Mouse (Mus musculus): Measurements from ENCODE around the gene Smim9. TPM values are rescaled to one million over a fixed set of nuclear protein-coding genes. Genes with fewer than 3 reads are reported as not detected.

The Smim9 gene
- polyA plus RNA-seq, 1 experiment from 2014 or later = not detected

GRCm38 (mm10) chrX:75126893-75127292, 36.7 kb downstream of the Smim9 start:
- H3K27ac ChIP-seq (replicated peaks) = no peak overlapping the region
- H3K4me3 ChIP-seq = no peak overlapping the region
- no peaks in the 10 kb centered on the region for H3K4me1 ChIP-seq (replicated peaks)
- H3K9me3 ChIP-seq = no peaks in the 10 kb centered on the region
- no peak overlapping the region for H3K4me2 ChIP-seq
- no peak for ATAC-seq (ENCODE audit: low FRiP score, low read depth)
- H3K27me3 ChIP-seq = no peaks in the 10 kb centered on the region
- no peaks in the 10 kb centered on the region for H3K36me3 ChIP-seq
- H3K9ac ChIP-seq = no peak overlapping the region

DNA sequence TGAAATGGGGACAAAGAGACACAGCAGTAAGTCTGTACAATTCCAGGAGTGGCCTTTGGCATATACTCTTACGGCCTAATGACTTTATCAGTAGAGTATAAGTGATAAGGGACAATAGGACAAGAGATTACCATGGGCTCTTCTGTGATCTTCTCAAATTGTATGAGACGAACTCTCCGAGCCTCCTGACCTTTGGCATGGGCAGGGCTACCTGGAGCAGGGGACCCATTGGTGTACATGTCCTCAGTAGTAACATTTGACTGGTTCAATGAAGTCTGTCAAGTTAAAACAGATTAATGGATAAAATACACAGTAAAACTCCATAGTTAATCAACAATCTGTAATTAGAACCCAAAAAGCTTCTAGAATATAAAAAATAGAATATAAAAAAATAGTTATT, 38.0 kb downstream of the Smim9 start:
- Histone ChIP-seq H3K36me3 (no peaks in the 10 kb centered on the region), H3K4me3 (no peak overlapping the region), H3K27ac (replicated peaks) (no peak overlapping the region), H3K9me3 (no peaks in the 10 kb centered on the region), H3K9ac (no peak overlapping the region), H3K4me1 (replicated peaks) (no peaks in the 10 kb centered on the region), H3K27me3 (no peaks in the 10 kb centered on the region), H3K4me2 (no peak overlapping the region)
- no peak for ATAC-seq (ENCODE audit: low FRiP score, low read depth)
- WGBS = 90% methylated on average over 3 of the region's 3 CpGs

- no peak overlapping the region for H3K9ac ChIP-seq
- no peaks in the 10 kb centered on the region for H3K27me3 ChIP-seq
- no peak for ATAC-seq (ENCODE audit: low FRiP score, low read depth)
- no peaks in the 10 kb centered on the region for H3K36me3 ChIP-seq
- no peaks in the 10 kb centered on the region for H3K4me1 ChIP-seq (replicated peaks)
- no peak overlapping the region for H3K27ac ChIP-seq (replicated peaks)
- H3K9me3 ChIP-seq = no peaks in the 10 kb centered on the region
- no peak overlapping the region for H3K4me2 ChIP-seq
- no peak overlapping the region for H3K4me3 ChIP-seq
These were observed 48.0 kb downstream of the Smim9 start for GRCm38 (mm10) chrX:75115550-75115949.

DNA sequence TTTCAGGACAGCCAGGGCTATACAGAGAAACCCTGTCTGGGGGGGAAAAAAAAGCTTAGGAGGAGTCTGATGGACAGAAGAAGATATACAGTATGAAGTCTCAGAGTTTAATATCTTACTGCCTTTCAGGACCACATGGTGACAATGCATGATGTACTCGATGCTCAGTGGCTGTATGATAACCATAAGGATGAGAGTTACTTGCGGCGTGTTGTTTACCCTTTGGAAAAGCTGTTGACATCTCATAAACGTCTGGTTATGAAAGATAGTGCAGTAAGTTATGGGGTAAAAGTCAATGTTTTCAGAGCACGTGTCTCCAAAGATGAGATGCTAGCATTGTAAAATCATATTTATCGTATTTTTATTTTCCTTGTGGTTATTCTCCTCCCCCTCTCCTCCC, 61.3 kb downstream of the Smim9 start:
- WGBS = 94% methylated on average over 6 of the region's 6 CpGs
- H3K27ac ChIP-seq (replicated peaks) = no peak overlapping the region
- no peaks in the 10 kb centered on the region for H3K27me3 ChIP-seq
- no peak overlapping the region for H3K9ac ChIP-seq
- H3K4me2 ChIP-seq = no peak overlapping the region
- 0 out of 2 replicates have a peak, but pooled peaks cover 2% of the 10 kb centered on the region for H3K4me1 ChIP-seq (replicated peaks)
- no peak overlapping the region for H3K4me3 ChIP-seq
- no peak for ATAC-seq (ENCODE audit: low FRiP score, low read depth)
- peaks cover 28% of the 10 kb centered on the region for H3K36me3 ChIP-seq
- no peaks in the 10 kb centered on the region for H3K9me3 ChIP-seq

- Histone ChIP-seq H3K9me3 (no peaks in the 10 kb centered on the region), H3K36me3 (peaks cover 5% of the 10 kb centered on the region; the same call in 1 of the 2 replicates), H3K27ac (replicated peaks) (no peak overlapping the region), H3K9ac (no peak overlapping the region), H3K4me1 (replicated peaks) (0 out of 2 replicates have a peak, but pooled peaks cover 6% of the 10 kb centered on the region), H3K27me3 (no peaks in the 10 kb centered on the region), H3K4me3 (no peak overlapping the region), H3K4me2 (no peak overlapping the region)
- WGBS = 92% methylated on average over 8 of the region's 8 CpGs
- no peak for ATAC-seq (ENCODE audit: low FRiP score, low read depth)
These were observed 64.8 kb downstream of the Smim9 start for GRCm38 (mm10) chrX:75098799-75099198.

DNA sequence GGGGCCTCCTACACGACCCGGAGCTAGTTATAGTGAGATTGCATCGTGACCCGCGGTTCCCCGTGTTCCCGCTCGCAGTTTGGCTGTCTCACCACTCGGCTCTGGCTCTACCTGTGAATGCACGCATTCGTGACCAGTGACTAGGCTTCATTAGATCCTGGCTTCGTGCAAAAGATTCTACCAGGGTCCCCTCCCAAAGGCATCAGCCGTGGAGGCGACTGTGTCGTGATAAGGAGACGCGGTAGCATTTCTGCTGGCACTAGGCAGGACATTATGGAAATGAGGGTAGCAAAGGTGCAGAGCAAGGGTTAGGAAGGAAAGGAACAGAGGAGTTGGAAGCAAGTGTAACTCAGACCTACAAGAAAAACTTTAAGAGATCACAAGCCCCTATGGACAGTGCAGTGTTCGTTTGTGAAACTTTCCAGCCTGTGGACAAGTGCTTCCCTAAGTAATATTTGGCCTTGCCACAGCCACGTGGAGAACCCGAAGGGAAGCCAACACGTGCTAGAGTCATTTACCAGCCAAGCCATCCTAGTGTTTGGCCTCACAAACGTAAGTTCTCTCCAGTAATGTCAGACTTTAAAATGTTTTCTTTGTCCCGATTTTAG, 67.3 kb downstream of the Smim9 start:
- Histone ChIP-seq H3K4me2 (peak overlapping the region; percentile 64), H3K36me3 (no peaks in the 10 kb centered on the region), H3K9me3 (no peaks in the 10 kb centered on the region), H3K4me1 (replicated peaks) (0 out of 2 replicates have a peak, but pooled peaks cover 6% of the 10 kb centered on the region), H3K27me3 (no peaks in the 10 kb centered on the region), H3K9ac (peak overlapping the region; percentile 39), H3K4me3 (peak overlapping the region; percentile 61), H3K27ac (replicated peaks) (peak overlapping the region; percentile 78)
- 0 out of 2 replicates have a peak, but pooled peaks have one; percentile 0 for ATAC-seq (ENCODE audit: low FRiP score, low read depth)
- 17% methylated on average over 23 of the region's 23 CpGs for WGBS

Other genes with a start within 250 kb of the Smim9 start
- gene Gab3, start 78.3 kb downstream of the Smim9 start, polyA plus RNA-seq (2015; fragmentation: Nextera tagmentation; extraction: Ambion mirVana) = 3.0 and 3.1 TPM in 2 replicates
- gene Dkc1, start 67.9 kb downstream of the Smim9 start, polyA plus RNA-seq (2015; fragmentation: Nextera tagmentation; extraction: Ambion mirVana) = 55.8 and 59.9 TPM in 2 replicates
- 23.8 and 25.1 TPM in 2 replicates for gene Mpp1, start 32.8 kb downstream of the Smim9 start, polyA plus RNA-seq (2015; fragmentation: Nextera tagmentation; extraction: Ambion mirVana)
- gene Fundc2, start 218.6 kb upstream of the Smim9 start, polyA plus RNA-seq (2015; fragmentation: Nextera tagmentation; extraction: Ambion mirVana) = 29.2 and 37.0 TPM in 2 replicates
- gene F8, start 218.8 kb upstream of the Smim9 start, polyA plus RNA-seq (2015; fragmentation: Nextera tagmentation; extraction: Ambion mirVana) = 1.4 and 1.5 TPM in 2 replicates